Mouse (Mus musculus) liver (tissue): Measurements from ENCODE around the gene Fam71b.
A peak's percentile ranks its signal among the peaks of the same experiment; 100 is the strongest.

Experiments used
- DNase-seq: peaks from one replicate; pipeline ENCODE4 v3.0.0-alpha.2; 2020; ENCODE audit warnings: mixed read lengths

The Fam71b gene

GRCm38 (mm10) chr11:46396167-46396859, at the start of gene Fam71b:
Gene Fam71b (plus strand): TSS chr11:46396559.
- DNase-seq = peak; percentile 35

- no peak for DNase-seq
Measured at GRCm38 (mm10) chr11:46347756-46348155, 48.6 kb upstream of the Fam71b start.

GRCm38 (mm10) chr11:46348416-46348815, 47.9 kb upstream of the Fam71b start:
- no peak for DNase-seq

GRCm38 (mm10) chr11:46349681-46350410, 46.5 kb upstream of the Fam71b start:
- DNase-seq = no peak

- DNase-seq = no peak
Measured at GRCm38 (mm10) chr11:46358369-46358768, 38.0 kb upstream of the Fam71b start.

- no peak for DNase-seq
Measured at GRCm38 (mm10) chr11:46360991-46361665, 35.2 kb upstream of the Fam71b start.

- no peak for DNase-seq
Measured at GRCm38 (mm10) chr11:46362061-46363022, 34.0 kb upstream of the Fam71b start.

- DNase-seq = no peak
Measured at GRCm38 (mm10) chr11:46363864-46364263, 32.5 kb upstream of the Fam71b start.

- no peak for DNase-seq
Measured at GRCm38 (mm10) chr11:46365744-46366143, 30.6 kb upstream of the Fam71b start.

GRCm38 (mm10) chr11:46366357-46366756, 30.0 kb upstream of the Fam71b start:
- no peak for DNase-seq

GRCm38 (mm10) chr11:46370457-46370856, 25.9 kb upstream of the Fam71b start:
- DNase-seq = no peak

- no peak for DNase-seq
Measured at GRCm38 (mm10) chr11:46371250-46371649, 25.1 kb upstream of the Fam71b start.

- no peak for DNase-seq
Measured at GRCm38 (mm10) chr11:46372331-46372953, 23.9 kb upstream of the Fam71b start.

GRCm38 (mm10) chr11:46373071-46374030, 23.0 kb upstream of the Fam71b start:
- DNase-seq = no peak

- no peak for DNase-seq
Measured at GRCm38 (mm10) chr11:46375015-46375414, 21.3 kb upstream of the Fam71b start.

GRCm38 (mm10) chr11:46377316-46377715, 19.0 kb upstream of the Fam71b start:
- DNase-seq = no peak

- DNase-seq = peak; percentile 63
Measured at GRCm38 (mm10) chr11:46377819-46378782, 18.3 kb upstream of the Fam71b start.

GRCm38 (mm10) chr11:46380097-46380675, 16.2 kb upstream of the Fam71b start:
- no peak for DNase-seq

GRCm38 (mm10) chr11:46382466-46382865, 13.9 kb upstream of the Fam71b start:
- DNase-seq = no peak
